Mouse (Mus musculus) spleen, adult 10 weeks (tissue): ENCODE measurements around the gene Klra4. TPM values are rescaled to one million over a fixed set of nuclear protein-coding genes. Genes with fewer than 3 reads are reported as not detected.

Experiments
- polyA plus RNA-seq: library from polyadenylated mRNA; stranded (reverse); fragments of 350-450 nt; fragmentation: Illumina TruSeq; extraction: RNeasy Lipid Tissue Mini Kit (QIAGEN cat#74804); gene quantifications from one replicate; pipeline ENCODE4 v1.2.3, GENCODE M21; 2015; ENCODE audit warnings: low replicate concordance; ENCODE audit not compliant: insufficient read depth

The Klra4 gene
- 15.0 TPM for polyA plus RNA-seq

DNA sequence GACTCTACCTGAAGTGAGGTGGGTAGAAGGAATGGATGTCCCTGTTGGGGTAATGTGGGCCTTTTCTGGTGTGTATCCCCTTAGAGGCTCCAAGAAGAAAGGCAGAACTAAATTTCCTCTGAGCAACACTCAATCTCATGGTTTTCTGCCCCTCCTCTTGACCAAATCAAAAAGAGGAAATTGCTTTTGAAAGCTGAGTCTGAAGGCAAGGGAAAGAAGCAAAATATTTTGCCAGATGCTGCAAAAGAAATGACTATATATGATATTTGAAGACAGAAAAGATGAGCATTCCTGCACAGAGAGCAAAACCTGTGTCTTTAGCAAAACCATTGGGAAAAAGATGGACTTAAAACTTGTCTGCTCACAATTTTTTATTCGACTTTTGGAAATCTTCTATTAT is at the start of gene Klra4:
Gene Klra4 (minus strand): TSS at position 101 of the 400 bp plus-strand sequence.

DNA sequence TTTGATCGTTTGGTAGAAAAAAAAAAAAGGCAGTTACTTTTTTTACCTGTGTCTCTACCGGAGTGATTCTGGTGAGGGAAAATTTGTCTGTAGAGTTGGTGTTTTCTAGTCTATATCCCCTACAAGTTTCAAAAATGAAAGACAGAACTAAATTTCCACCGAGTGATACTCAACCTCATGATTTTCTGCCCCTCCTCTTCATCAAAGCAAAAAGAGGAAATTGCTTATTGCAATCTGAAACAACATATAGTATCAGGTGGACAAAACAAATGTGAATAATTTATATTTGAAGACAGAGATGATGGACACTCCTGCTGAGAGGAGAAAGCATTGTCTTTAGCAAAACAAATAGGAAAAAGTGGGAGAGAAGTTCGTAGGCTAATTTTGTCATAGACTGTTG is 40.2 kb downstream of the Klra4 start, which contains the start of gene Klra6:
Gene Klra6 (minus strand): TSS at position 101 of the 400 bp plus-strand sequence.

Other genes starting within 250 kb of the Klra4 start
- gene Gm17631, start 204.6 kb downstream of the Klra4 start, polyA plus RNA-seq: not detected
- 7.4 TPM for gene Klra17, start 190.6 kb downstream of the Klra4 start, polyA plus RNA-seq
- gene Klra5, start 149.6 kb downstream of the Klra4 start, polyA plus RNA-seq: 1.5 TPM
- gene Klra6, start 40.3 kb downstream of the Klra4 start, polyA plus RNA-seq: 3.3 TPM
- gene Klra8, start 62.6 kb upstream of the Klra4 start, polyA plus RNA-seq: 31.1 TPM
- gene Klra9, start 125.8 kb upstream of the Klra4 start, polyA plus RNA-seq: 11.2 TPM
- gene Klra7, start 166.1 kb upstream of the Klra4 start, polyA plus RNA-seq: 18.6 TPM
- 4.2 TPM for gene Klra10, start 214.7 kb upstream of the Klra4 start, polyA plus RNA-seq